Mouse (Mus musculus) liver, embryonic 11.5 days (tissue): ENCODE measurements around the gene Svop. TPM values are rescaled to one million over a fixed set of nuclear protein-coding genes. Genes with fewer than 3 reads are reported as not detected.
A peak's percentile ranks its signal among the peaks of the same experiment; 100 is the strongest.

ENCODE experiments used
- ATAC-seq: fragments of 200-750 bp; cut with Nextera tagmentation; replicated peaks from 2 replicates; pipeline ENCODE4 v1.8.0; 2017; ENCODE audit warnings: moderate number of reproducible peaks, mild to moderate bottlenecking, moderate TSS enrichment, moderate library complexity; ENCODE audit not compliant: low FRiP score
- DNase-seq: peaks from one replicate; pipeline ENCODE4 v3.0.0-alpha.2; 2017; ENCODE audit warnings: low spot score
- H3K27ac ChIP-seq: fragments of 300-500 bp; sonication (generic); 2 replicates; pipeline ENCODE4 v1.5.1; 2014; ENCODE audit warnings: mild to moderate bottlenecking, low read depth, low read length, control low read depth
- H3K27me3 ChIP-seq: fragments of 300-500 bp; sonication (generic); replicated peaks from 2 replicates; pipeline ENCODE4 v1.6.1; 2014; ENCODE audit warnings: low read length, mixed read lengths; ENCODE audit not compliant: control insufficient read depth, insufficient read depth
- H3K36me3 ChIP-seq: fragments of 300-500 bp; sonication (generic); 2 replicates; pipeline ENCODE4 v1.6.1; 2014; ENCODE audit warnings: mild to moderate bottlenecking, low read length, moderate library complexity, mixed read lengths; ENCODE audit not compliant: control insufficient read depth, insufficient read depth
- H3K4me1 ChIP-seq: fragments of 300-500 bp; sonication (generic); replicated peaks from 2 replicates; pipeline ENCODE4 v1.6.1; 2014; ENCODE audit warnings: low read length, mixed read lengths; ENCODE audit not compliant: control insufficient read depth, insufficient read depth
- H3K4me2 ChIP-seq: fragments of 300-500 bp; sonication (generic); 2 replicates; pipeline ENCODE4 v1.6.1; 2014; ENCODE audit warnings: mild to moderate bottlenecking, control low read depth, moderate library complexity
- H3K4me3 ChIP-seq: fragments of 300-500 bp; sonication (generic); 2 replicates; pipeline ENCODE4 v1.5.1; 2014; ENCODE audit warnings: low read depth, low read length, control low read depth
- H3K9ac ChIP-seq: fragments of 300-500 bp; sonication (generic); 2 replicates; pipeline ENCODE4 v1.6.1; 2014; ENCODE audit warnings: low read depth, low read length, control low read depth
- H3K9me3 ChIP-seq: fragments of 300-500 bp; sonication (generic); 2 replicates; pipeline ENCODE4 v1.6.1; 2016; ENCODE audit warnings: low read length, inconsistent platforms, mixed read lengths; ENCODE audit not compliant: control insufficient read depth
- WGBS: fragments of 180-500 bp; shearing (Covaris S2); extraction: QIAGEN DNeasy Blood & Tissue Kit; methylation state at CpG from one replicate; pipeline ENCODE4 v1.1.7; 2014; 5-methylcytosine and 5-hydroxymethylcytosine counted together
- polyA plus RNA-seq: library from polyadenylated mRNA; unstranded; fragments of >200 nt; fragmentation: Nextera tagmentation; extraction: Ambion mirVana; gene quantifications from 2 replicates; pipeline ENCODE4 v1.2.1, GENCODE M21; 2014

The Svop gene
- polyA plus RNA-seq, 1 experiment from 2014 or later = not detected

DNA sequence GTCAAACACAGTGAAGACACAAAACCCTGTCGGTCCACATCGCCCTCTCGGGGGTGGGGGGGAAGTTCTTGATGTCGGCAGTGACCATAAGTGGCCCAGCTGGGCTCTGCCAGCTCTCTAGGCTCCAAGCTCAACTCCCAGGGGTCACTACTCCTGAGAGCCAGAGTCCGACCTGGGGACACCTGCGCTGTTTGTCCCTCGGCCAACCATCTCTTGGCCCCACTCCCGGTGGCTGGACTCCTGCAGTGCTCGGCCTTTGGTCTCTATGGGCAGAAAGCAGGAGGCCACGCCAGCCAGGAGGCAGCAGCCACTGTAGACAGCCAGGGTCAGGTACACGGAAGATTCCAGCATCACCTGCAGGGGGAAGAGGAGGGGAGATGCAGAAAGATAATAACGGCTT, 63.3 kb downstream of the Svop start:
- Histone ChIP-seq H3K9ac (no peak overlapping the region), H3K27ac (no peak overlapping the region), H3K36me3 (no peaks in the 10 kb centered on the region), H3K4me3 (no peak overlapping the region), H3K27me3 (no peaks in the 10 kb centered on the region), H3K4me1 (no peaks in the 10 kb centered on the region), H3K9me3 (no peaks in the 10 kb centered on the region), H3K4me2 (no peak overlapping the region)
- no peak for ATAC-seq
- 78% methylated on average over 12 of the region's 12 CpGs for WGBS
- DNase-seq = no peak

GRCm38 (mm10) chr5:114027217-114027944, 64.0 kb downstream of the Svop start:
- no peaks in the 10 kb centered on the region for H3K36me3 ChIP-seq
- H3K4me1 ChIP-seq = no peaks in the 10 kb centered on the region
- H3K4me2 ChIP-seq = no peak overlapping the region
- no peaks in the 10 kb centered on the region for H3K9me3 ChIP-seq
- no peaks in the 10 kb centered on the region for H3K27me3 ChIP-seq
- H3K27ac ChIP-seq = no peak overlapping the region
- ATAC-seq (no peak), DNase-seq (no peak)
- H3K4me3 ChIP-seq = no peak overlapping the region
- H3K9ac ChIP-seq = no peak overlapping the region
- WGBS = 81% methylated on average over 12 of the region's 12 CpGs

GRCm38 (mm10) chr5:114024885-114025284, 66.5 kb downstream of the Svop start:
- ATAC-seq (no peak), DNase-seq (no peak)

DNA sequence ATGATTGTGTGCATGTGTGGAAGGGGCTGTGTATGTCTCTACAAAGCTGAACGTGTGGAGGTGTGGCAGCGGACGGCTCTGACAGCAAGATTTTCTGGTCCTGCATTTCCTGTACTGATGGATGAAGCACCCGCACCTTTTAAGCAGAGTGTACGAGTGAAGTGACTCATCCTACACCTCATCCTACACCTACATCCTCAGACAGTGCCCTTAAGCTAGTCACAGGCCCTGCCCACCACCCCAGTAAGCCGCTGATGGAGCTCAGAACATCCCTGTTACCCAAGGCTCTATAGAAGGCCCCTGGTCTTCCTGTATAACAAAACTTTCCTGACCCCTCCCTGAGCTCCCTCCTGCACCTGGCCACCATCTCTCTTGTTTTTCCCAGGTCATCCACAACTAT, 67.0 kb downstream of the Svop start:
- 58% methylated on average over 6 of the region's 6 CpGs for WGBS
- no peak overlapping the region for H3K27ac ChIP-seq

More at GRCm38 (mm10) chr5:114024885-114025284, 66.5 kb downstream of the Svop start:
- Histone ChIP-seq H3K36me3 (no peaks in the 10 kb centered on the region), H3K27me3 (no peaks in the 10 kb centered on the region), H3K4me1 (no peaks in the 10 kb centered on the region), H3K27ac (no peak overlapping the region), H3K4me3 (no peak overlapping the region), H3K9ac (no peak overlapping the region), H3K9me3 (no peaks in the 10 kb centered on the region), H3K4me2 (peak overlapping the region; percentile 14; the same call in 1 of the 2 replicates)
- 9% methylated on average over 10 of the region's 10 CpGs for whole genome bisulfite sequencing

DNA sequence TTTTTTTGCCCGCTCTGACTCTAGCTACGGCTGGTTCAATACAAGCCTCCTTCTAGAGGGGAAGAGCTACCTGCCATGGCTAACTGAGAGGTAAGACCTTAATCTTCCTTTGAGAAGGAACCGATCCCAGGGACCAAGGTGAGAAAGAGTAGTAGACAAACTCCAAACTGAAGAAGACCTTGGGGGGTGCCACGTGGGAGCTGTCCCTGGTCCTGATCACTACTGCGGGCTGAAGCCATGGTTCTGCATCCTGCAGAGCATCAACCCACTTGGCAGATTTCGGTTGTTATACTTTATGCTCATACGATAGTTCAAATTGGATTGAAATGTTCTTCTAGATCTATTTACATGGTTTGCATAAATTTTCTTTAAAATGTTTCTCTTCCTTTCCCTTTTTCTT, 76.2 kb downstream of the Svop start:
- no peak overlapping the region for H3K27ac ChIP-seq
- no peak overlapping the region for H3K4me3 ChIP-seq
- no peak overlapping the region for H3K9ac ChIP-seq
- no peaks in the 10 kb centered on the region for H3K27me3 ChIP-seq
- H3K4me1 ChIP-seq = no peaks in the 10 kb centered on the region
- H3K36me3 ChIP-seq = no peaks in the 10 kb centered on the region
- no peak overlapping the region for H3K4me2 ChIP-seq
- DNase-seq = no peak
- WGBS = 67% methylated on average over 7 of the region's 7 CpGs
- ATAC-seq = no peak
- H3K9me3 ChIP-seq = no peaks in the 10 kb centered on the region

More for the DNA sequence above, 67.0 kb downstream of the Svop start:
- no peak for ATAC-seq
- H3K4me1 ChIP-seq = no peaks in the 10 kb centered on the region
- no peak for DNase-seq
- no peak overlapping the region for H3K9ac ChIP-seq
- H3K4me3 ChIP-seq = no peak overlapping the region
- no peaks in the 10 kb centered on the region for H3K36me3 ChIP-seq
- H3K27me3 ChIP-seq = no peaks in the 10 kb centered on the region
- H3K4me2 ChIP-seq = no peak overlapping the region
- no peaks in the 10 kb centered on the region for H3K9me3 ChIP-seq

DNA sequence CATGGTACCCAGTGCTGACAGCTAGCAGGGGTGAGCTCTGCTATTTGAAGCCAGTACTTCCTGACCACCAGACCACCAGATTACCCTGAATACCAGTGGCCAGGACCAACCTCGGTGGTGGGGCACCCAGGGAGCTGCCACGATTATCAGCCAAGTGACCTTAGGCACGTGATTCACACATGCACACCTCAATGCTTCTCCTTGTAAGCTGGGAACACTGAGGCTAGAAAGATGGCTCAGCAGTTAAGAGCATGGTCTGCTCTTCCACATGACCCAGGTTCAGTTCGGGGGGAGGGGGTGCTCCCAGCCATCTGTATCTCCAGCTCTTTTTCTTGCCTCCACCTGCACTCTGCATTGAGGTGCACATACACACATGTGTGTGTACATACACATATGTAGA, 82.3 kb downstream of the Svop start:
- no peak overlapping the region for H3K4me2 ChIP-seq
- ATAC-seq = no peak
- no peak for DNase-seq
- no peaks in the 10 kb centered on the region; the same call in 1 of the 2 replicates for H3K4me1 ChIP-seq
- no peak overlapping the region for H3K27ac ChIP-seq
- no peak overlapping the region for H3K9ac ChIP-seq
- H3K36me3 ChIP-seq = no peaks in the 10 kb centered on the region
- no peaks in the 10 kb centered on the region for H3K27me3 ChIP-seq
- 57% methylated on average over 4 of the region's 4 CpGs for WGBS
- no peak overlapping the region for H3K4me3 ChIP-seq
- no peaks in the 10 kb centered on the region for H3K9me3 ChIP-seq

DNA sequence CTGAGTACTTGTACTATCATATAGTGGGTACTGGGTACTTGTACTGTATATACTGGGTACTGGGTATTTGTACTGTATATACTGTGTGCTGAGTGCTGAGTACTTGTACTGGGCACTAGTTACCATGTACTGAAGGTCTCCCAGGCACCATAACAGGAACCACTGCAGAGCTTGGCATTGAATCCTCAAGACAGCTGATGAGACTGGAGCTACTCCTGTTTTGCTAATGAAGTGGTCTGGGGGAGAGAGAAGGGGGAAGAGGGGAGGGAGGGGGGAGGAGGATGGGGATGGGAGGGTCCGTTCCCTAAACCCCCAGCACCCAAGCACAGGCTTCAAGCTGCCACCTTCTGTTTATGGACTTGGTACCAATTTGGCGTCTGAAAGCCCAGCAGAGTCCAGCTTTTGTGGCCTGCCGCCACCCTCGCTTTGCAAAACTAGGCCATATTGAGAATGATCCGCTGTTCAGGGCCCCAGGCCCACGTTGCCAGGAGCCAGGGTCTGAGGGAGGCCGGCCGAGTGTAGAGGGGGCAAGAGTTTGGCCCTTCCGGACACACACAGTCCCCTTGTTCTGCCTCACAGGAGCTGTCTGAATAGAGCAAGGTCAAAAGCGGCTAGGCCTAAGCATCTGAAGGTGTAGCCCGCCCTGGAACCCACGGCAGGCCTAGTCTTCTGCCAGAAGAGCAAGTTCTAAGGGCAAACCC, 83.5 kb downstream of the Svop start:
- ATAC-seq = no peak
- WGBS = 80% methylated on average over 12 of the region's 12 CpGs
- no peak overlapping the region for H3K4me3 ChIP-seq
- no peaks in the 10 kb centered on the region for H3K36me3 ChIP-seq
- H3K4me2 ChIP-seq = no peak overlapping the region
- no peaks in the 10 kb centered on the region for H3K27me3 ChIP-seq
- no peak for DNase-seq
- no peak overlapping the region for H3K9ac ChIP-seq
- H3K27ac ChIP-seq = no peak overlapping the region
- peaks cover 3% of the 10 kb centered on the region; the same call in 1 of the 2 replicates for H3K4me1 ChIP-seq
- H3K9me3 ChIP-seq = no peaks in the 10 kb centered on the region

DNA sequence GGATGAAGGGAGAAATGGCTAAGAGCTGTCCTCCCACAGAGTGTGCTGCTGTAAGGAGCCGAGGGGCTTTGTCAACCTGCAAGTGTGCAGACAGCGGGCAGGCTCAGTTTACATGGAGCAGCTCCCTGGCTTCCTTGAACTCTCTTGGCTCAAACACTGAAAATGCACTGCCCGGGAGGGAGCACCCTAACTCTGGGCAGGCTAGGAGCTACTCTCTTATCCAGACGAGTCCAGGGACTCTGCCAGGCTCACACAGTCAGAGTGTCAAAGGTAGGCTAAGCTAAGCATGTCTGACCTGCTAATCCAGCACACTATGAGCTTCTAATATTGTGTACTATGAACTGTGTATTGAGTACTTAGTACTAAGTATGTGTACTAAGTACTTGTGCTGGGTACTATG, 84.4 kb downstream of the Svop start:
- WGBS = 73% methylated on average over 4 of the region's 4 CpGs
- no peak overlapping the region for H3K4me2 ChIP-seq
- no peaks in the 10 kb centered on the region for H3K9me3 ChIP-seq
- H3K9ac ChIP-seq = no peak overlapping the region
- no peaks in the 10 kb centered on the region for H3K27me3 ChIP-seq
- ATAC-seq (no peak), DNase-seq (no peak)
- H3K36me3 ChIP-seq = no peaks in the 10 kb centered on the region
- peaks cover 3% of the 10 kb centered on the region; the same call in 1 of the 2 replicates for H3K4me1 ChIP-seq
- no peak overlapping the region for H3K27ac ChIP-seq
- no peak overlapping the region for H3K4me3 ChIP-seq

DNA sequence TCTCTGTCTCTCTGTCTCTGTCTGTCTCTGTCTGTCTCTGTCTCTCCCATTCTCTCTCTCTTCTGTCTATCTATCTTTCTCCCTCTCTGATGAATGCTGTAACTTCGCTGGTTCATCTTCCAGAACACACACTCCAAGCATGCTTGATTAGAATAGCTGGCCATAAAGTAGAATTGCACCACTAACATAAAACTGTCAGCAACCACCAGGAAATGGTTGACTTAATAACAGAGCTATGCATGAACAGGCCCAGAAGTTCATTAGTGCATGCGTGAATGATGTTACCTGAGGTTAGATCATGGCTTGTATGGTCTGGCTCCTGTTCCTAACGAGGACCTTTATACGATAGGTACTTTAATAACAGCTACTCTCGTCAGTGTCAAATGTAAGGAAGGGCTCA, 86.3 kb downstream of the Svop start:
- no peak overlapping the region for H3K9ac ChIP-seq
- no peaks in the 10 kb centered on the region for H3K9me3 ChIP-seq
- no peak overlapping the region for H3K4me3 ChIP-seq
- H3K4me2 ChIP-seq = no peak overlapping the region
- peaks cover 3% of the 10 kb centered on the region; the same call in 1 of the 2 replicates for H3K4me1 ChIP-seq
- no peak overlapping the region for H3K27ac ChIP-seq
- DNase-seq = no peak
- no peaks in the 10 kb centered on the region for H3K27me3 ChIP-seq
- no peaks in the 10 kb centered on the region for H3K36me3 ChIP-seq
- ATAC-seq = no peak
- 78% methylated on average over 5 of the region's 5 CpGs for WGBS
